Mouse (Mus musculus) layer of hippocampus, postnatal 25 days (tissue): ENCODE results near the gene Tectb. TPM values are rescaled to one million over a fixed set of nuclear protein-coding genes. Genes with fewer than 3 reads are reported as not detected.

Experiments used
- microRNA-seq, 2 experiments: library from miRNA; unstranded; fragments of <30 nt; microRNA quantifications; one replicate each; pipeline ENCODE4 v1.2.0; 2021
- total RNA-seq, 2 experiments: library from RNA; stranded (reverse); gene quantifications; 2 replicates each; pipeline ENCODE4 v1.2.3; 2021

Gene Tectb
- total RNA-seq, 2 experiments from 2014 or later = 0.25 TPM; not detected in 1

Small RNA genes within 50 kb of the gene (microRNA-seq; reads per million reads assigned to microRNA genes)
- 2.4 to 3.3 reads per million in 2 experiments for gene Mir6715

Other genes starting within 250 kb of the Tectb start
- gene Gpam, start 53.5 kb upstream of the Tectb start, total RNA-seq = 10 to 100 TPM; 55.6 to 58.4 TPM
- gene Gucy2g, start 60.5 kb downstream of the Tectb start, total RNA-seq = under 1 TPM; 0.57 to 0.99 TPM
- 10 to 100 TPM; 28.7 to 38.4 TPM for gene Acsl5, start 71.2 kb downstream of the Tectb start, total RNA-seq
- gene Zdhhc6, start 135.3 kb downstream of the Tectb start, total RNA-seq = 10 to 100 TPM; 27.3 to 27.9 TPM
- gene Vti1a, start 135.6 kb downstream of the Tectb start, total RNA-seq = 10 to 100 TPM; 53.6 to 56.2 TPM